Mouse (Mus musculus) megakaryocyte, embryonic 14.5 days (primary cell): ENCODE measurements around the gene Smndc1.

Experiments
- FLI1 ChIP-seq: IDR thresholded peaks from 2 replicates; pipeline ENCODE4 v1.6.1; 2012; ENCODE audit warnings: low read length, inconsistent platforms, mixed read lengths
- GATA1 ChIP-seq: IDR thresholded peaks from 3 replicates; pipeline ENCODE4 v1.6.1; 2012; ENCODE audit warnings: mixed read lengths, low read length, inconsistent platforms, borderline replicate concordance

- no peak for TF ChIP-seq GATA1
- TF ChIP-seq FLI1: no peak
Measured at GRCm38 (mm10) chr19:53366057-53366775, 24.2 kb downstream of the Smndc1 start.
